10 mouse cellular contexts compared by ENCODE assay signal in genomic region chr16:59517447-59518219, GRCm38 (mm10). TPM values are rescaled to one million over a fixed set of nuclear protein-coding genes. Genes with fewer than 3 reads are reported as not detected.
DNase-seq lines count a peak whose midpoint lies in the region; ATAC-seq and TF ChIP-seq lines count a peak whose summit lies in the region.
"Had no signal": no experiment of that assay in that cellular context is flagged by ENCODE, and none has a peak within 500 bp of the region (broad histone marks: within the 10 kb centered on the region; RNA-seq: fewer than 3 reads in every experiment).

No protein-coding gene starts in this region.

- DNase-seq in hindbrain, embryonic 11.5 days (ENCODE audit: low spot score), result peak; percentile 4
- no peak for DNase-seq in hindbrain, embryonic 14.5 days (ENCODE audit: low spot score)
- peak; percentile 81 for DNase-seq in forelimb bud, embryonic 11.5 days (ENCODE audit: low read depth, low spot score)
- no peak for DNase-seq in stomach, postnatal 0 days (ENCODE audit: low spot score)
- DNase-seq in midbrain, embryonic 14.5 days, result no peak
- DNase-seq in adrenal gland, adult (ENCODE audit: inconsistent age in 2 of 2, low spot score in 1 of 2), result no peak
- no peak for DNase-seq in layer of hippocampus, postnatal 36 days
- DNase-seq: lung, postnatal 4 days had no signal

- no peak overlapping the region for H3K4me3 ChIP-seq in hindbrain, embryonic 11.5 days (ENCODE audit: low read depth, low read length)
- H3K4me3 ChIP-seq in hindbrain, embryonic 14.5 days (replicated peaks; ENCODE audit: low read length), result no peak overlapping the region
- H3K4me3 ChIP-seq in limb, embryonic 12.5 days (replicated peaks), result no peak overlapping the region
- H3K4me3 ChIP-seq in stomach, postnatal 0 days (ENCODE audit: low read depth, low read length), result no peak overlapping the region
- H3K4me3 ChIP-seq in midbrain, embryonic 14.5 days (replicated peaks; ENCODE audit: low read depth, low read length), result no peak overlapping the region

- no peaks in the 10 kb centered on the region for H3K27me3 ChIP-seq in hindbrain, embryonic 11.5 days (ENCODE audit: control insufficient read depth, insufficient read depth, low read length)
- H3K27me3 ChIP-seq in hindbrain, embryonic 14.5 days (ENCODE audit: control insufficient read depth, insufficient read depth, low read length), result no peaks in the 10 kb centered on the region
- H3K27me3 ChIP-seq in limb, embryonic 12.5 days, result no peaks in the 10 kb centered on the region
- H3K27me3 ChIP-seq in stomach, postnatal 0 days (ENCODE audit: control insufficient read depth, insufficient read depth, low read length), result no peaks in the 10 kb centered on the region
- H3K27me3 ChIP-seq in midbrain, embryonic 14.5 days (ENCODE audit: control insufficient read depth, insufficient read depth, low read length), result no peaks in the 10 kb centered on the region

- no peak for ATAC-seq in hindbrain, embryonic 11.5 days (ENCODE audit: low FRiP score)
- ATAC-seq in hindbrain, embryonic 14.5 days (ENCODE audit: low FRiP score), result no peak
- peak; percentile 81 for ATAC-seq in limb, embryonic 12.5 days (ENCODE audit: insufficient number of reproducible peaks, insufficient read depth, low FRiP score, low TSS enrichment, low read depth)
- peak; percentile 57; the same call in 1 of the 2 replicates for ATAC-seq in stomach, postnatal 0 days (ENCODE audit: low FRiP score, low TSS enrichment)
- no peak for ATAC-seq in midbrain, embryonic 14.5 days (ENCODE audit: low FRiP score, low TSS enrichment)
- ATAC-seq: hindbrain, postnatal 0 days had no signal

- no peak overlapping the region for H3K4me2 ChIP-seq in hindbrain, embryonic 11.5 days (replicated peaks; ENCODE audit: low read depth, low read length)
- no peak overlapping the region for H3K4me2 ChIP-seq in hindbrain, embryonic 14.5 days (replicated peaks)
- H3K4me2 ChIP-seq in limb, embryonic 12.5 days, result peak overlapping the region; percentile 15
- no peak overlapping the region for H3K4me2 ChIP-seq in stomach, postnatal 0 days (replicated peaks; ENCODE audit: low read depth)
- no peak overlapping the region for H3K4me2 ChIP-seq in midbrain, embryonic 14.5 days (ENCODE audit: low read length)

- no peaks in the 10 kb centered on the region for H3K4me1 ChIP-seq in hindbrain, embryonic 11.5 days (replicated peaks; ENCODE audit: control insufficient read depth, insufficient read depth, low read length)
- no peaks in the 10 kb centered on the region for H3K4me1 ChIP-seq in hindbrain, embryonic 14.5 days (replicated peaks; ENCODE audit: control insufficient read depth, insufficient read depth, low read length)
- H3K4me1 ChIP-seq in limb, embryonic 12.5 days (replicated peaks), result peaks cover 10% of the 10 kb centered on the region
- H3K4me1 ChIP-seq in stomach, postnatal 0 days (replicated peaks; ENCODE audit: control insufficient read depth, insufficient read depth), result no peaks in the 10 kb centered on the region
- H3K4me1 ChIP-seq in midbrain, embryonic 14.5 days (ENCODE audit: control insufficient read depth, insufficient read depth, low read length), result no peaks in the 10 kb centered on the region

- TF ChIP-seq EP300 in stomach, postnatal 0 days (optimal IDR thresholded peaks at IDR 0.05), result no peak

- no peak overlapping the region for H3K27ac ChIP-seq in hindbrain, embryonic 11.5 days (ENCODE audit: low read depth, low read length)
- H3K27ac ChIP-seq in hindbrain, embryonic 14.5 days, result no peak overlapping the region
- no peak overlapping the region for H3K27ac ChIP-seq in limb, embryonic 12.5 days
- H3K27ac ChIP-seq in stomach, postnatal 0 days (replicated peaks), result 0 out of 2 replicates have a peak overlapping the region, but pooled peaks have one; percentile 25
- H3K27ac ChIP-seq in midbrain, embryonic 14.5 days (replicated peaks; ENCODE audit: low read depth, low read length), result no peak overlapping the region
- H3K27ac ChIP-seq: hindbrain, postnatal 0 days had no signal

- peak; percentile 44 for TF ChIP-seq CTCF in stomach, postnatal 0 days (IDR thresholded peaks at IDR 0.05; ENCODE audit: low read depth)

- H3K9ac ChIP-seq in hindbrain, embryonic 11.5 days (ENCODE audit: low read depth, low read length), result no peak overlapping the region
- no peak overlapping the region for H3K9ac ChIP-seq in hindbrain, embryonic 14.5 days
- no peak overlapping the region for H3K9ac ChIP-seq in limb, embryonic 12.5 days (replicated peaks)
- no peak overlapping the region for H3K9ac ChIP-seq in stomach, postnatal 0 days (ENCODE audit: low read length)
- no peak overlapping the region for H3K9ac ChIP-seq in midbrain, embryonic 14.5 days (replicated peaks; ENCODE audit: low read length)

- no peaks in the 10 kb centered on the region for H3K36me3 ChIP-seq in hindbrain, embryonic 11.5 days (ENCODE audit: control insufficient read depth, insufficient read depth, low read length)
- no peaks in the 10 kb centered on the region for H3K36me3 ChIP-seq in hindbrain, embryonic 14.5 days (replicated peaks; ENCODE audit: control insufficient read depth, insufficient read depth)
- peaks cover 8% of the 10 kb centered on the region; the same call in 1 of the 2 replicates for H3K36me3 ChIP-seq in limb, embryonic 12.5 days
- H3K36me3 ChIP-seq in stomach, postnatal 0 days (ENCODE audit: control insufficient read depth, insufficient read depth, low read length), result peaks cover 5% of the 10 kb centered on the region; the same call in 1 of the 2 replicates
- no peaks in the 10 kb centered on the region for H3K36me3 ChIP-seq in midbrain, embryonic 14.5 days (ENCODE audit: control insufficient read depth, insufficient read depth, low read length)

- no peaks in the 10 kb centered on the region for H3K9me3 ChIP-seq in hindbrain, embryonic 11.5 days (ENCODE audit: control insufficient read depth, low read length)
- no peaks in the 10 kb centered on the region for H3K9me3 ChIP-seq in hindbrain, embryonic 14.5 days (ENCODE audit: control insufficient read depth, low read length)
- H3K9me3 ChIP-seq in limb, embryonic 12.5 days, result no peaks in the 10 kb centered on the region
- no peaks in the 10 kb centered on the region for H3K9me3 ChIP-seq in stomach, postnatal 0 days (ENCODE audit: control insufficient read depth, low read length)
- H3K9me3 ChIP-seq in midbrain, embryonic 14.5 days (ENCODE audit: control insufficient read depth, low read length), result no peaks in the 10 kb centered on the region

- WGBS in hindbrain, embryonic 11.5 days, result 83% methylated on average over 15 of the region's 15 CpGs
- 87% methylated on average over 15 of the region's 15 CpGs for WGBS in hindbrain, embryonic 14.5 days
- WGBS in limb, embryonic 12.5 days, result 28% methylated on average over 15 of the region's 15 CpGs
- WGBS in stomach, postnatal 0 days, result 55% methylated on average over 15 of the region's 15 CpGs
- WGBS in midbrain, embryonic 14.5 days, result 89% methylated on average over 15 of the region's 15 CpGs

RNA-seq across cellular contexts. Expression of gene Riox2, which starts 46.1 kb away (rescaled TPM):
- 24.0 and 26.6 TPM in 2 replicates for polyA plus RNA-seq in hindbrain, embryonic 11.5 days (2014; fragmentation: Nextera tagmentation; extraction: Ambion mirVana)
- polyA plus RNA-seq in hindbrain, embryonic 14.5 days (2014; fragmentation: Nextera tagmentation; extraction: Ambion mirVana), result 14.2 and 16.4 TPM in 2 replicates
- 29.8 and 32.9 TPM in 2 replicates for polyA plus RNA-seq in limb, embryonic 12.5 days (2016; fragmentation: Nextera tagmentation; extraction: Ambion mirVana)
- polyA plus RNA-seq in stomach, postnatal 0 days (2015; fragmentation: Nextera tagmentation; extraction: Ambion mirVana), result 22.7 and 23.4 TPM in 2 replicates
- 10.6 and 12.3 TPM in 2 replicates for polyA plus RNA-seq in midbrain, embryonic 14.5 days (2014; fragmentation: Nextera tagmentation; extraction: Ambion mirVana)
- total RNA-seq in layer of hippocampus, postnatal 36 days (2021), result 10 to 100 TPM; 16.8 to 17.1 TPM

Comparison
In these comparisons a context has a peak if more than half of its experiments do, and no peak if none do; other contexts are left out.
1. DNase-seq: peak in hindbrain, embryonic 11.5 days (single experiment) and forelimb bud, embryonic 11.5 days (single experiment); none in hindbrain, embryonic 14.5 days (single experiment), stomach, postnatal 0 days (single experiment), midbrain, embryonic 14.5 days (single experiment), adrenal gland, adult (0 of 2) and layer of hippocampus, postnatal 36 days (0 of 2).
2. ATAC-seq: peak in limb, embryonic 12.5 days (single experiment) and stomach, postnatal 0 days (single experiment); none in hindbrain, embryonic 11.5 days (single experiment), hindbrain, embryonic 14.5 days (single experiment) and midbrain, embryonic 14.5 days (single experiment).